Mouse (Mus musculus) E14TG2a.4 (cell line): Measurements from ENCODE around the gene Asf1b.

Experiments
- CTCF ChIP-seq: conservative IDR thresholded peaks from 2 replicates; pipeline ENCODE4 v1.5.1; 2014; ENCODE audit warnings: low read length
- NANOG ChIP-seq: IDR thresholded peaks from 2 replicates; pipeline ENCODE4 v1.6.1; 2014; ENCODE audit warnings: borderline replicate concordance, low read length, mixed read lengths
- POU5F1 ChIP-seq: IDR thresholded peaks from 2 replicates; pipeline ENCODE4 v1.6.1; 2014; ENCODE audit warnings: low read length, borderline replicate concordance

GRCm38 (mm10) chr8:83999057-83999705, 43.9 kb downstream of the Asf1b start:
- TF ChIP-seq CTCF (no peak), NANOG (no peak), POU5F1 (no peak)
